Mouse (Mus musculus): ENCODE data around the gene Scn3a.

GRCm38 (mm10) chr2:65508217-65508616, 59.2 kb downstream of the Scn3a start:
- no peak for TF ChIP-seq MAX (IDR thresholded peaks at IDR 0.05)
- no peak for TF ChIP-seq CTCF (IDR thresholded peaks at IDR 0.05; ENCODE audit: control insufficient read depth, insufficient read depth, insufficient read length)
- no peak for TF ChIP-seq MYOG (IDR thresholded peaks at IDR 0.05; ENCODE audit: control insufficient read depth, extremely low read depth, insufficient read length)
- TF ChIP-seq USF1 (IDR thresholded peaks at IDR 0.05; ENCODE audit: low read depth) = no peak
- no peak for TF ChIP-seq MYOD1 (IDR thresholded peaks at IDR 0.05; ENCODE audit: control insufficient read depth, insufficient read length, low read depth)
- no peak for TF ChIP-seq CEBPB (IDR thresholded peaks at IDR 0.05; ENCODE audit: low read depth)
- TF ChIP-seq FOSL1 (IDR thresholded peaks at IDR 0.05; ENCODE audit: insufficient read depth, low read length, poor library complexity, severe bottlenecking) = no peak

All from C2C12 (cell line).